Mouse (Mus musculus): Measurements from ENCODE around the gene Snx9.

DNA sequence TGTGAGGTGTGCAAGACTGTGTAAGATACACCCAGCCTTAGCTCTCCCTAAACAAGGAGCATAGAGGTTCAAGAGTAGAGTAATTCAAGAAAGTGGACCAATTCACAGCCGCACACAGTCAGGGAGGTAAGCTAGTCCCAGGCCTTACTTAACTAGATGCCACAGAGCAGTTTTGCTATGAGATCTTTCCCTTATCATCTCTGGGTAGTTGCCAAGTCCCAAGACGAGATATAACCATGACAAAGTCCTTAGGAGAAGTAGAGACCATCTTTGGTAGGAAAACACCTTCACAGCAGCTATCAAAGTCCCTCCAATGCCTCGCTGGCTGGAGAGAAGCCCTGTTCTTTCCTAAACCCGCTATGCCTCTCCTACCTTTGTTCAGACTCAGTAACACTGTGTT lies 47.5 kb upstream of the Snx9 start:
- TF ChIP-seq ZC3H11A (IDR thresholded peaks at IDR 0.05; ENCODE audit: borderline replicate concordance, low read depth, low read length) (no peak), HCFC1 (IDR thresholded peaks at IDR 0.05; ENCODE audit: borderline replicate concordance, insufficient read depth, low read length) (no peak), ZNF384 (IDR thresholded peaks at IDR 0.05; ENCODE audit: low read depth, low read length) (no peak), CHD2 (IDR thresholded peaks at IDR 0.05; ENCODE audit: low read depth, low read length) (no peak)

Measured in ES-E14 (cell line).